Mouse (Mus musculus) olfactory bulb, adult 2 months (tissue): ENCODE measurements at regions not wholly inside any gene's neighbourhood (a gene's known extent, or its start where the extent isn't known, plus 50 kb on each side); places are given as distances from the start of the nearest gene placed in this dataset.

Experiments used
- CTCF ChIP-seq: fragments of 200-500 bp; IDR thresholded peaks from 2 replicates; pipeline ENCODE4 v1.5.1; 2012; ENCODE audit warnings: low read depth, mild to moderate bottlenecking, low read length, moderate library complexity; ENCODE audit not compliant: insufficient read depth
- POLR2A ChIP-seq: fragments of 200-500 bp; IDR thresholded peaks from 2 replicates; pipeline ENCODE4 v1.6.1; 2012; ENCODE audit warnings: mild to moderate bottlenecking, low read depth, low read length, moderate library complexity; ENCODE audit not compliant: insufficient read depth

GRCm38 (mm10) chr10:111654364-111655226 lies 148.5 kb downstream of the Phlda1 start:
- no peak for TF ChIP-seq CTCF
- TF ChIP-seq POLR2A = no peak
